Mouse (Mus musculus) intestine, postnatal 0 days (tissue): ENCODE data around the gene Fyb. TPM values are rescaled to one million over a fixed set of nuclear protein-coding genes. Genes with fewer than 3 reads are reported as not detected.

Experiments used
- ATAC-seq: fragments of 200-750 bp; cut with Nextera tagmentation; 2 replicates; pipeline ENCODE4 v1.8.0; 2017; ENCODE audit warnings: mild to moderate bottlenecking, moderate TSS enrichment, moderate library complexity
- H3K27ac ChIP-seq: fragments of 300-500 bp; sonication (generic); 2 replicates; pipeline ENCODE4 v1.5.1; 2014; ENCODE audit warnings: mild to moderate bottlenecking, low read depth, low read length, moderate library complexity
- H3K27me3 ChIP-seq: fragments of 300-500 bp; sonication (generic); replicated peaks from 2 replicates; pipeline ENCODE4 v1.6.1; 2014; ENCODE audit warnings: low read length, mixed read lengths; ENCODE audit not compliant: control insufficient read depth, insufficient read depth
- H3K36me3 ChIP-seq: fragments of 300-500 bp; sonication (generic); 2 replicates; pipeline ENCODE4 v1.6.1; 2014; ENCODE audit warnings: mild to moderate bottlenecking, moderate library complexity; ENCODE audit not compliant: control insufficient read depth, insufficient read depth
- H3K4me1 ChIP-seq: fragments of 300-500 bp; sonication (generic); replicated peaks from 2 replicates; pipeline ENCODE4 v1.6.1; 2014; ENCODE audit warnings: antibody characterized with exemption, low read length, mixed read lengths; ENCODE audit not compliant: control insufficient read depth, insufficient read depth
- H3K4me2 ChIP-seq: fragments of 300-500 bp; sonication (generic); replicated peaks from 2 replicates; pipeline ENCODE4 v1.6.1; 2014; ENCODE audit warnings: low read depth, mild to moderate bottlenecking, moderate library complexity
- H3K4me3 ChIP-seq: fragments of 300-500 bp; sonication (generic); 2 replicates; pipeline ENCODE4 v1.5.1; 2014; ENCODE audit warnings: low read depth, low read length
- H3K9ac ChIP-seq: fragments of 300-500 bp; sonication (generic); 2 replicates; pipeline ENCODE4 v1.6.1; 2014; ENCODE audit warnings: mild to moderate bottlenecking, low read depth, low read length
- H3K9me3 ChIP-seq: fragments of 300-500 bp; sonication (generic); 2 replicates; pipeline ENCODE4 v1.6.1; 2016; ENCODE audit warnings: mixed run types; ENCODE audit not compliant: control insufficient read depth
- CTCF ChIP-seq: sonication (generic); IDR thresholded peaks from 2 replicates; pipeline ENCODE4 v1.5.1; 2016; ENCODE audit warnings: low read depth, mild to moderate bottlenecking, control low read depth, antibody characterized with exemption, moderate library complexity
- WGBS: fragments of 180-500 bp; shearing (Covaris S2); extraction: QIAGEN DNeasy Blood & Tissue Kit; methylation state at CpG from one replicate; pipeline ENCODE4 v1.1.7; 2014; 5-methylcytosine and 5-hydroxymethylcytosine counted together
- polyA plus RNA-seq: library from polyadenylated mRNA; unstranded; fragments of >200 nt; fragmentation: Nextera tagmentation; extraction: Ambion mirVana; gene quantifications from 2 replicates; pipeline ENCODE4 v1.2.1, GENCODE M21; 2015

Fyb gene
- polyA plus RNA-seq, 1 experiment from 2014 or later: 5.4 TPM

GRCm38 (mm10) chr15:6519417-6520255 is 3.0 kb upstream of the Fyb start:
- no peak for ATAC-seq
- H3K36me3 ChIP-seq: no peaks in the 10 kb centered on the region
- WGBS: 84% methylated on average over 19 of the region's 19 CpGs
- H3K27me3 ChIP-seq: no peaks in the 10 kb centered on the region
- no peak overlapping the region for H3K4me2 ChIP-seq
- no peak overlapping the region for H3K9ac ChIP-seq
- no peak overlapping the region for H3K27ac ChIP-seq
- TF ChIP-seq CTCF: no peak
- H3K4me3 ChIP-seq: no peak overlapping the region
- H3K9me3 ChIP-seq: no peaks in the 10 kb centered on the region
- H3K4me1 ChIP-seq: no peaks in the 10 kb centered on the region

- H3K9me3 ChIP-seq: no peaks in the 10 kb centered on the region
- no peak for TF ChIP-seq CTCF
- no peaks in the 10 kb centered on the region for H3K36me3 ChIP-seq
- H3K27ac ChIP-seq: no peak overlapping the region
- H3K4me2 ChIP-seq: no peak overlapping the region
- H3K4me3 ChIP-seq: no peak overlapping the region
- 48% methylated on average over 10 of the region's 10 CpGs for WGBS
- no peaks in the 10 kb centered on the region for H3K27me3 ChIP-seq
- ATAC-seq: no peak
- H3K9ac ChIP-seq: no peak overlapping the region
- H3K4me1 ChIP-seq: no peaks in the 10 kb centered on the region
These were observed 2.0 kb upstream of the Fyb start for GRCm38 (mm10) chr15:6520505-6521155.

- Histone ChIP-seq H3K27me3 (no peaks in the 10 kb centered on the region), H3K4me2 (no peak overlapping the region), H3K4me3 (no peak overlapping the region), H3K27ac (no peak overlapping the region), H3K4me1 (no peaks in the 10 kb centered on the region), H3K36me3 (no peaks in the 10 kb centered on the region), H3K9ac (no peak overlapping the region), H3K9me3 (no peaks in the 10 kb centered on the region)
- no peak for TF ChIP-seq CTCF
- WGBS: 85% methylated on average over 2 of the region's 2 CpGs
- no peak for ATAC-seq
These were observed 2.1 kb downstream of the Fyb start for GRCm38 (mm10) chr15:6524801-6525200.

- H3K9me3 ChIP-seq: no peaks in the 10 kb centered on the region
- no peaks in the 10 kb centered on the region for H3K36me3 ChIP-seq
- no peak for ATAC-seq
- TF ChIP-seq CTCF: no peak
- H3K27me3 ChIP-seq: no peaks in the 10 kb centered on the region
- H3K4me2 ChIP-seq: no peak overlapping the region
- no peaks in the 10 kb centered on the region for H3K4me1 ChIP-seq
- 82% methylated on average over 3 of the region's 3 CpGs for WGBS
- no peak overlapping the region for H3K9ac ChIP-seq
- H3K27ac ChIP-seq: no peak overlapping the region
- no peak overlapping the region for H3K4me3 ChIP-seq
These were observed 2.7 kb downstream of the Fyb start for GRCm38 (mm10) chr15:6525386-6525785.

- Histone ChIP-seq H3K27me3 (no peaks in the 10 kb centered on the region), H3K9me3 (no peaks in the 10 kb centered on the region), H3K4me3 (no peak overlapping the region), H3K9ac (no peak overlapping the region), H3K27ac (no peak overlapping the region), H3K4me2 (no peak overlapping the region), H3K4me1 (no peaks in the 10 kb centered on the region), H3K36me3 (no peaks in the 10 kb centered on the region)
- no peak for ATAC-seq
- WGBS: 58% methylated on average over 3 of the region's 3 CpGs
- TF ChIP-seq CTCF: no peak
These were observed 11.2 kb downstream of the Fyb start for GRCm38 (mm10) chr15:6533858-6534343.

- whole genome bisulfite sequencing: 72% methylated on average over 8 of the region's 8 CpGs
- no peaks in the 10 kb centered on the region for H3K36me3 ChIP-seq
- H3K9me3 ChIP-seq: no peaks in the 10 kb centered on the region
- no peak overlapping the region for H3K9ac ChIP-seq
- H3K4me2 ChIP-seq: no peak overlapping the region
- no peaks in the 10 kb centered on the region for H3K4me1 ChIP-seq
- no peak for TF ChIP-seq CTCF
- H3K27ac ChIP-seq: no peak overlapping the region
- ATAC-seq: no peak
- no peaks in the 10 kb centered on the region for H3K27me3 ChIP-seq
- H3K4me3 ChIP-seq: no peak overlapping the region
These were observed 11.9 kb downstream of the Fyb start for GRCm38 (mm10) chr15:6534592-6534991.
